Mouse (Mus musculus) heart, embryonic 11.5 days (tissue): Measurements from ENCODE around the gene Aak1. TPM values are rescaled to one million over a fixed set of nuclear protein-coding genes. Genes with fewer than 3 reads are reported as not detected.

Source experiments
- ATAC-seq: fragments of 200-750 bp; cut with Nextera tagmentation; replicated peaks from 2 replicates; pipeline ENCODE4 v1.8.0; 2017; ENCODE audit warnings: moderate library complexity; ENCODE audit not compliant: insufficient number of reproducible peaks, low FRiP score, low TSS enrichment
- H3K27ac ChIP-seq: fragments of 300-500 bp; sonication (generic); 2 replicates; pipeline ENCODE4 v1.5.1; 2014; ENCODE audit warnings: mild to moderate bottlenecking, low read depth, low read length
- H3K27me3 ChIP-seq: fragments of 300-500 bp; sonication (generic); 2 replicates; pipeline ENCODE4 v1.6.1; 2014; ENCODE audit warnings: mild to moderate bottlenecking, low read length, mixed read lengths; ENCODE audit not compliant: control insufficient read depth, insufficient read depth
- H3K36me3 ChIP-seq: fragments of 300-500 bp; sonication (generic); 2 replicates; pipeline ENCODE4 v1.6.1; 2014; ENCODE audit warnings: mild to moderate bottlenecking, low read length, moderate library complexity, mixed read lengths; ENCODE audit not compliant: control insufficient read depth, insufficient read depth
- H3K4me1 ChIP-seq: fragments of 300-500 bp; sonication (generic); 2 replicates; pipeline ENCODE4 v1.6.1; 2014; ENCODE audit warnings: low read length; ENCODE audit not compliant: control insufficient read depth, insufficient read depth
- H3K4me2 ChIP-seq: fragments of 300-500 bp; sonication (generic); 2 replicates; pipeline ENCODE4 v1.6.1; 2014; ENCODE audit warnings: mild to moderate bottlenecking, moderate library complexity
- H3K4me3 ChIP-seq: fragments of 300-500 bp; sonication (generic); 2 replicates; pipeline ENCODE4 v1.5.1; 2014; ENCODE audit warnings: low read depth, low read length
- H3K9ac ChIP-seq: fragments of 300-500 bp; sonication (generic); 2 replicates; pipeline ENCODE4 v1.6.1; 2014; ENCODE audit warnings: mild to moderate bottlenecking, low read depth, low read length, moderate library complexity
- H3K9me3 ChIP-seq: fragments of 300-500 bp; sonication (generic); replicated peaks from 2 replicates; pipeline ENCODE4 v1.6.1; 2016; ENCODE audit warnings: low read length; ENCODE audit not compliant: control insufficient read depth
- WGBS: fragments of 180-500 bp; shearing (Covaris S2); extraction: QIAGEN DNeasy Blood & Tissue Kit; methylation state at CpG from one replicate; pipeline ENCODE4 v1.1.7; 2014; ENCODE audit not compliant: insufficient replicate concordance; 5-methylcytosine and 5-hydroxymethylcytosine counted together
- polyA plus RNA-seq: library from polyadenylated mRNA; unstranded; fragments of >200 nt; fragmentation: Nextera tagmentation; extraction: Ambion mirVana; gene quantifications from 2 replicates; pipeline ENCODE4 v1.2.1, GENCODE M21; 2014

Gene Aak1
- polyA plus RNA-seq, 1 experiment from 2014 or later: 24.3 TPM

- Histone ChIP-seq H3K27me3 (no peaks in the 10 kb centered on the region), H3K4me1 (0 out of 2 replicates have a peak, but pooled peaks cover 5% of the 10 kb centered on the region), H3K9me3 (no peaks in the 10 kb centered on the region), H3K36me3 (no peaks in the 10 kb centered on the region), H3K4me3 (no peak overlapping the region), H3K27ac (no peak overlapping the region), H3K9ac (no peak overlapping the region), H3K4me2 (no peak overlapping the region)
- WGBS: 90% methylated on average over 2 of the region's 2 CpGs
- no peak for ATAC-seq
These were observed 21.9 kb upstream of the Aak1 start for GRCm38 (mm10) chr6:86827432-86827831.

DNA sequence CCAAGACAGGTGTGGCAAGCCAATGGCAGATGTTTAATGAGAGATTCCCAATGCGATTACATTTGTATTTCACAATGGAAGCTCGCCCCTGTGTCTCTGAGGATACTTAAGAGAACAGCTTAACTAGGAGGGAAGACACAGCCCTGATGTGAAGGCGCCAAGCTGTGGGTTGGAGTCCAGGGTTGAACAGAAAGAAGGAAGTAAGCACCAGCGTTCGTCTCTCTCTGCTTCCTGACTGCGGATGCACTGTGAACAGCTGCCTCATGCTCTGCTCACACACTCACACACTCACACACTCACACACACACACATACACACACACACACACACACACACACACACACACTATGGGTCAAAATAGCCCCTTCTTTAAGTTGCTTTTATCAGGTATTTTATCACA, 19.5 kb upstream of the Aak1 start:
- no peaks in the 10 kb centered on the region for H3K9me3 ChIP-seq
- no peak overlapping the region for H3K4me2 ChIP-seq
- peaks cover 13% of the 10 kb centered on the region for H3K4me1 ChIP-seq
- no peak overlapping the region for H3K4me3 ChIP-seq
- H3K27ac ChIP-seq: no peak overlapping the region
- H3K9ac ChIP-seq: no peak overlapping the region
- 76% methylated on average over 6 of the region's 6 CpGs for WGBS
- no peaks in the 10 kb centered on the region for H3K27me3 ChIP-seq
- no peaks in the 10 kb centered on the region for H3K36me3 ChIP-seq
- no peak for ATAC-seq

- Histone ChIP-seq H3K4me1 (peaks cover 13% of the 10 kb centered on the region), H3K4me2 (no peak overlapping the region), H3K27me3 (no peaks in the 10 kb centered on the region), H3K9me3 (no peaks in the 10 kb centered on the region), H3K36me3 (no peaks in the 10 kb centered on the region), H3K4me3 (no peak overlapping the region), H3K9ac (no peak overlapping the region), H3K27ac (peak overlapping the region; percentile 64)
- ATAC-seq: no peak
- 54% methylated on average over 10 of the region's 10 CpGs for WGBS
These were observed 18.4 kb upstream of the Aak1 start for GRCm38 (mm10) chr6:86830738-86831500.

DNA sequence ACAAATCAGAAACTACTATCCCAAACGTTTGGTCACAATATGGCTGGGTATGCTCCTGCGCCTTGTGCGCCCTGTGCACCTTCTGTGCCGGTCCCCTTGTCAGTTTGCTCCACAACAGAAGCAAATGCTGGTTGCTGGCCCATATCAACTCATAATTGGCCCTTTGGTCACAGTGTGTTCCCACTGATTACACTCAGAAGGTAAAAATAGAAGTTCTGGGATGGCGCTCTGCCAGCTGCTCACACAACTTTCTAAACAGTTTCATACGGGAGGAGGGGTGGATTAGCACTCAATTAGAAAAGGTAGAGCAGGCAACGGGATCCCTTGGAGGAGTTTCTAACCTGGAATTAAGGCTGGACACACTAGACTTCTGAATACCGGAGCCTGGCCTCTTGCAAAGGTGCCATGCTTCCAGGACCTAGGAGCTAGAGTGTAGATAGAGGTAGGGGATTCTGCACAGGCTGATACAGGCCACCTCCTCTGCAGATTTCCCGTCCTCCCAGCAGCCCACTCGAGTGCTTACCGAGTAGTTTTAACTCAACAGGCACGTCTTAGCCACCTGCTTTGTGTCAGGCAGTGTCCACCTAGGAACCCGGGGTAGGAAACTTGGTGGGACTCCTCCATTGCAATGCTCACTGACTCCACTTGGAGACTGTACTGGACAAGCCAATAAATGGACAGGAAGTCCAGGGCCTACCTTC, 16.4 kb upstream of the Aak1 start:
- no peak for ATAC-seq

DNA sequence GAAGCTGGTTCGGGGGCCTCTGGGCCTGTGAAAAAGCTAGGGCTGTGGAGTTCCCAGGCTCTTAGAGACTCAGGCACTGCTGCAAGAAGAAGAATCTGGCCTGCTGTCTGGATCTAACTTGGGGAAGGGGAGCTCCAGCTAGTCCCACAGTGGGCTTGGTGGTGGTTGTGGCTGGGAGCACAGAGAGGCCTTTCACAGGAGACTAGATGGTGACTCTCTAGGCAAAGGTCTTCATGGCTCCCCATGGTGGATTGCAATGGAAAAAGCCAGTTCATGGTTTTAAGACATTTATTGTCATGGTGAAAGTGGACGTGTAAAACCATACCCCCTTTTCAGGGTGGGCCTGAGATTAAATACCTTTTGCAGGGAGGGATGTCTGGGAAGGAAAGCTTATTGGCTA, 10.2 kb upstream of the Aak1 start:
- 76% methylated on average over 2 of the region's 2 CpGs for WGBS
- ATAC-seq: no peak
- H3K36me3 ChIP-seq: no peaks in the 10 kb centered on the region

More for the DNA sequence above, 16.4 kb upstream of the Aak1 start:
- Histone ChIP-seq H3K4me1 (peaks cover 13% of the 10 kb centered on the region), H3K27ac (peak overlapping the region; percentile 79), H3K9ac (0 out of 2 replicates have a peak overlapping the region, but pooled peaks have one; percentile 22), H3K9me3 (no peaks in the 10 kb centered on the region), H3K4me3 (no peak overlapping the region), H3K36me3 (no peaks in the 10 kb centered on the region), H3K27me3 (no peaks in the 10 kb centered on the region), H3K4me2 (peak overlapping the region; percentile 42)
- 54% methylated on average over 13 of the region's 13 CpGs for WGBS

GRCm38 (mm10) chr6:86841949-86842348, 7.4 kb upstream of the Aak1 start:
- no peaks in the 10 kb centered on the region for H3K4me1 ChIP-seq
- H3K9me3 ChIP-seq: no peaks in the 10 kb centered on the region
- no peak for ATAC-seq
- H3K4me2 ChIP-seq: no peak overlapping the region
- H3K27me3 ChIP-seq: no peaks in the 10 kb centered on the region
- WGBS: 57% methylated on average over 3 of the region's 3 CpGs
- no peak overlapping the region for H3K27ac ChIP-seq
- no peak overlapping the region for H3K4me3 ChIP-seq
- no peaks in the 10 kb centered on the region for H3K36me3 ChIP-seq
- H3K9ac ChIP-seq: no peak overlapping the region

More for the DNA sequence above, 10.2 kb upstream of the Aak1 start:
- Histone ChIP-seq H3K9me3 (no peaks in the 10 kb centered on the region), H3K4me2 (no peak overlapping the region), H3K27me3 (no peaks in the 10 kb centered on the region), H3K27ac (no peak overlapping the region), H3K4me1 (no peaks in the 10 kb centered on the region), H3K4me3 (no peak overlapping the region), H3K9ac (no peak overlapping the region)

DNA sequence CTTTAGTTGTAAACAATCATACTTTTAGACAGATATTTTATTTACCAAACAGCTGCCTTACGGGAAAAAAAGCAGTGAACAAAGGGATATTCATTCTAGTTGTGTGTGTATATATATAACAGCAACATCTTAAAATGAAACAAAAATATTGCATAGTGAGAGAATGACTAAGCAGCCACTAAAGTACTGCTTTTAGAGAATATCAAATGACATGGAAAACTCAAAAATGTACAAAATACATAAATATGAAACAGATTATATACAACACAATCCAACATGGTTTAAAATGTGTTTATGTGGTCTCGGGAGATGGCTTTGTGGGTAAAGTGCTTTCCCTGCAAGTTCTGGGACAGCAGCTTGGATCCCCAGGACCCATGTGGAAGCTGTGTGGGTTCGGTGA, 5.7 kb upstream of the Aak1 start:
- peaks cover 7% of the 10 kb centered on the region; the same call in 1 of the 2 replicates for H3K4me1 ChIP-seq
- H3K27me3 ChIP-seq: no peaks in the 10 kb centered on the region
- no peaks in the 10 kb centered on the region for H3K36me3 ChIP-seq
- H3K9ac ChIP-seq: no peak overlapping the region
- no peak overlapping the region for H3K4me2 ChIP-seq
- H3K4me3 ChIP-seq: no peak overlapping the region
- WGBS: 62% methylated on average over 3 of the region's 3 CpGs
- no peak overlapping the region for H3K27ac ChIP-seq
- H3K9me3 ChIP-seq: no peaks in the 10 kb centered on the region
- ATAC-seq: no peak

- no peak overlapping the region for H3K9ac ChIP-seq
- no peak overlapping the region for H3K4me2 ChIP-seq
- H3K9me3 ChIP-seq: no peaks in the 10 kb centered on the region
- H3K4me3 ChIP-seq: no peak overlapping the region
- no peaks in the 10 kb centered on the region for H3K27me3 ChIP-seq
- no peak overlapping the region for H3K27ac ChIP-seq
- H3K4me1 ChIP-seq: peaks cover 13% of the 10 kb centered on the region
- no peaks in the 10 kb centered on the region for H3K36me3 ChIP-seq
- 87% methylated on average over 4 of the region's 4 CpGs for WGBS
- no peak for ATAC-seq
These were observed 2.9 kb upstream of the Aak1 start for GRCm38 (mm10) chr6:86846467-86846866.
